Mouse (Mus musculus) lung, postnatal 0 days (tissue): ENCODE results near the gene March10. TPM values are rescaled to one million over a fixed set of nuclear protein-coding genes. Genes with fewer than 3 reads are reported as not detected.

Experiments
- ATAC-seq: fragments of 200-750 bp; cut with Nextera tagmentation; 2 replicates; pipeline ENCODE4 v1.8.0; 2017; ENCODE audit warnings: moderate library complexity
- DNase-seq: peaks from one replicate; pipeline ENCODE4 v3.0.0-alpha.2; 2016; ENCODE audit warnings: low spot score
- H3K27ac ChIP-seq: fragments of 300-500 bp; sonication (generic); 2 replicates; pipeline ENCODE4 v1.5.1; 2014; ENCODE audit warnings: antibody characterized with exemption, mild to moderate bottlenecking, low read length, mixed read lengths
- H3K27me3 ChIP-seq: fragments of 300-500 bp; sonication (generic); replicated peaks from 2 replicates; pipeline ENCODE4 v1.6.1; 2014; ENCODE audit warnings: low read length, mixed read lengths; ENCODE audit not compliant: insufficient read depth
- H3K36me3 ChIP-seq: fragments of 300-500 bp; sonication (generic); 2 replicates; pipeline ENCODE4 v1.6.1; 2014; ENCODE audit warnings: low read length, mixed read lengths; ENCODE audit not compliant: insufficient read depth
- H3K4me1 ChIP-seq: fragments of 300-500 bp; sonication (generic); 2 replicates; pipeline ENCODE4 v1.6.1; 2014; ENCODE audit warnings: antibody characterized with exemption, low read depth, low read length, mixed read lengths; ENCODE audit not compliant: insufficient read depth
- H3K4me2 ChIP-seq: fragments of 300-500 bp; sonication (generic); replicated peaks from 2 replicates; pipeline ENCODE4 v1.6.1; 2014; ENCODE audit warnings: low read depth, mild to moderate bottlenecking, low read length, moderate library complexity, mixed read lengths
- H3K4me3 ChIP-seq: fragments of 300-500 bp; sonication (generic); 2 replicates; pipeline ENCODE4 v1.5.1; 2014; ENCODE audit warnings: low read depth, low read length
- H3K9ac ChIP-seq: fragments of 300-500 bp; sonication (generic); replicated peaks from 2 replicates; pipeline ENCODE4 v1.6.1; 2014; ENCODE audit warnings: low read depth, mild to moderate bottlenecking
- H3K9me3 ChIP-seq: fragments of 300-500 bp; sonication (generic); 2 replicates; pipeline ENCODE4 v1.6.1; 2016; ENCODE audit warnings: low read length, mixed read lengths
- CTCF ChIP-seq: IDR thresholded peaks from 2 replicates; pipeline ENCODE4 v1.5.1; 2016; ENCODE audit warnings: antibody characterized with exemption, mild to moderate bottlenecking
- EP300 ChIP-seq: IDR thresholded peaks from 2 replicates; pipeline ENCODE4 v1.6.1; 2016; ENCODE audit warnings: antibody characterized with exemption, mild to moderate bottlenecking, control low read depth
- WGBS: fragments of 180-500 bp; shearing (Covaris S2); extraction: QIAGEN DNeasy Blood & Tissue Kit; methylation state at CpG from one replicate; pipeline ENCODE4 v1.1.7; 2014; 5-methylcytosine and 5-hydroxymethylcytosine counted together
- polyA plus RNA-seq: library from polyadenylated mRNA; unstranded; fragments of >200 nt; fragmentation: Nextera tagmentation; extraction: Ambion mirVana; gene quantifications from 2 replicates; pipeline ENCODE4 v1.2.1, GENCODE M21; 2015

Gene March10
- polyA plus RNA-seq, 1 experiment from 2014 or later, result 0.27 TPM

DNA sequence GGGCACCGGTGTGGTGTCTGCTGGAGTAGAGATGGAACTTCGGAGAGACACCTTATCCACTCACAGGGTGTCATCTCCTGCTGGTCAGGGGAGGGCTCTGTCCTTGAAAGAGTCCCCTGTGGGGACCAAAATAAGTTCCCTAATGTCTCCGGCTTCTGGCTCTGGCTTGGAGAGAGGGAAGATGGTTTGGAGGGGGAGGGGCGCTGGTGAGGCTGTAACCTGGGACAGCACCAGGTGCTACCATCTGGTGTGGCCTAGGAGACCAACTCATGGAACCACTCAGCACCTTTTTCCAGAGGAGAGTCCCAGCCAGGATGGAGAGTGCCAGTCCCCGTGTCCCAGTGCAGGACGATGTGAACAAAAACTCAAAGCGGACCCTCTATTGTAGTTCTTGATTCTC is 105.9 kb downstream of the March10 start:
- ATAC-seq (no peak), DNase-seq (no peak)
- Histone ChIP-seq H3K9ac (no peak overlapping the region), H3K4me1 (peaks cover 13% of the 10 kb centered on the region), H3K36me3 (no peaks in the 10 kb centered on the region), H3K4me2 (no peak overlapping the region), H3K27ac (no peak overlapping the region), H3K27me3 (no peaks in the 10 kb centered on the region), H3K4me3 (no peak overlapping the region), H3K9me3 (no peaks in the 10 kb centered on the region)
- TF ChIP-seq CTCF (no peak), EP300 (no peak)
- WGBS, result 84% methylated on average over 7 of the region's 7 CpGs

DNA sequence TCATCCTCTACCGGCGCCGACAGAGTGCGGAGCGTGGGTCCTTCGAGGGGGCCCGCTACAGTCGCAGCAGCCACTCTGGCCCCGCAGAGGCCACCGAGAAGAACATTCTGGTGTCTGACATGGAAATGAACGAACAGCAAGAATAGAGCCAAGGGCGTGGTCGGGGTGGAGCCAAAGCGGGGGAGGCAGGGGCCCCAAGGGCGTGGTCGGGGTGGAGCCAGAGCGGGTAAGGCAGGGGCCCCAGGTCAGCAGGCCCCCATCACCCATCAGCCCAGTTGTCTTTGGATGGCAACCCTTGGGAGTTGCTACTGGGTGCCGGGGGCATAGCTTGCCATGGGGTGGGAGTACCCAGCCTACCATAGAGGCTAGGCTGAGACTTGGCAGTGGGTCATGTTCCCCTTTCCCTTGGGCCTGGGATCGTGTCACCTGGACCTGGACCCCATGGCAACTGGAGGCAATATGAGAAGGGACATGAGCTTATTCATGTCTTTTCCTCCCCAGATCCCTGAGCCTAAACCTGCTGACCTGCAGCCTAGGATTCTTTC is 106.7 kb downstream of the March10 start:
- 89% methylated on average over 18 of the region's 19 CpGs for WGBS
- Histone ChIP-seq H3K9me3 (no peaks in the 10 kb centered on the region), H3K27me3 (no peaks in the 10 kb centered on the region), H3K4me2 (no peak overlapping the region), H3K4me1 (peaks cover 13% of the 10 kb centered on the region), H3K4me3 (no peak overlapping the region), H3K27ac (no peak overlapping the region), H3K36me3 (no peaks in the 10 kb centered on the region), H3K9ac (no peak overlapping the region)
- no peak for TF ChIP-seq EP300
- TF ChIP-seq CTCF, result no peak
- no peak for DNase-seq
- no peak for ATAC-seq

DNA sequence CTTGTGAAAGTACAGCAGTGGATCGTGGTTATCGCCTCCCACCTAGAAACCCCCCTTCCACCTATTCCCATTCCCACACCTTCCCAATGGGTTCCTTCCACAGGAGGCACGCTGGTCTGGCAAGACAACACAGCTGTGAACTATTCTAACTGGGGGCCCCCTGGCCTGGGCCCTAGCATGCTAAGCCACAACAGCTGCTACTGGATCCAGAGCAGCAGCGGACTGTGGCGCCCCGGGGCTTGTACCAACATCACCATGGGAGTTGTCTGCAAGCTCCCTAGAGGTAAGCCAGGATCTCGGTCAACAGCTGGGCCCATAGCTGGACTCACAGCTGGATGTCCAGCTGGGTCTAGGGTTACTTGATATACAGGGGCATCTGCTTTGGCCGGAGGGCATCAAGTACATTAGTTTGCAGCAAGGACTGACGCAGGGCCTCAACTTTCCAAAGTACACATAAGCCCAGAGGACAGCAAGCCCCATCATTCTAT is 108.0 kb downstream of the March10 start:
- no peak overlapping the region for H3K27ac ChIP-seq
- H3K4me3 ChIP-seq, result no peak overlapping the region
- TF ChIP-seq CTCF (no peak), EP300 (no peak)
- H3K27me3 ChIP-seq, result no peaks in the 10 kb centered on the region
- H3K9ac ChIP-seq, result no peak overlapping the region
- no peaks in the 10 kb centered on the region for H3K9me3 ChIP-seq
- peaks cover 10% of the 10 kb centered on the region for H3K4me1 ChIP-seq
- H3K36me3 ChIP-seq, result no peaks in the 10 kb centered on the region
- 97% methylated on average over 9 of the region's 9 CpGs for WGBS
- ATAC-seq (no peak), DNase-seq (no peak)
- H3K4me2 ChIP-seq, result no peak overlapping the region

DNA sequence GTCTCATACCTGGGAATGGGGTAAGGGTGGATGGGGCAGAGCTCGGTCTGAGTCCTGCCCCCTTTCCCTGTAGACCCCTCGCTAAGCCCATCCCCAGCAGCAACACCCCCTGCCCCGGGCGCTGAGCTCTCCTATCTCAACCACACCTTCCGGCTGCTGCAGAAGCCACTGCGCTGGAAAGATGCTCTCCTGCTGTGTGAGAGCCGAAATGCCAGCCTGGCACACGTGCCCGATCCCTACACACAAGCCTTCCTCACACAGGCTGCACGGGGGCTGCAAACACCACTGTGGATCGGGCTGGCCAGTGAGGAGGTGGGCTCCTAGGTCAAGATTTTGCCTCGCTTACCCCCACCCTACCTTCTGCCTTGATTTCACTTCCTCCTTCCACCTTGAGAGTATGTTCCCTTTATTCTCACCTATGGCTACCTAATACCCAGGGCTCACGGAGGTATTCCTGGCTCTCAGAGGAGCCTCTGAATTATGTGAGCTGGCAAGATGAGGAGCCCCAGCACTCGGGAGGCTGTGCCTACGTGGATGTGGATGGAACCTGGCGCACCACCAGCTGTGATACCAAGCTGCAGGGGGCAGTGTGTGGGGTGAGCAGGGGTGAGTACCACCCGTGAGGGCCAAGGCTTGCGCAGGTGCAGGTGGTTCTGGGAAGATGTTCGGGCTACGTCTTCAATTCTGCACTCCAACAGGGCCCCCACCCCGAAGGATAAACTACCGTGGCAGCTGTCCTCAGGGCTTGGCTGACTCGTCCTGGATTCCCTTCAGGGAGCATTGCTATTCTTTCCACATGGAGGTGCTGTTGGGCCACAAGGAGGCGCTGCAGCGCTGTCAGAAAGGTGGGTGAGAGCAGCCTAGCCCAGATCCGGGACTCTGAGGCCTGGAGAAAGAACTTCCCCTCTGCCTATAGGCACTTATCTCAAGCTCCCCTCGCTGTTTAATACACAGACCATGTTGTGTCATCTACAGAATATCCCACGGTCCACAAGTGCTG is 109.1 kb downstream of the March10 start:
- H3K9ac ChIP-seq, result no peak overlapping the region
- peak; percentile 27 for ATAC-seq
- H3K36me3 ChIP-seq, result no peaks in the 10 kb centered on the region

DNA sequence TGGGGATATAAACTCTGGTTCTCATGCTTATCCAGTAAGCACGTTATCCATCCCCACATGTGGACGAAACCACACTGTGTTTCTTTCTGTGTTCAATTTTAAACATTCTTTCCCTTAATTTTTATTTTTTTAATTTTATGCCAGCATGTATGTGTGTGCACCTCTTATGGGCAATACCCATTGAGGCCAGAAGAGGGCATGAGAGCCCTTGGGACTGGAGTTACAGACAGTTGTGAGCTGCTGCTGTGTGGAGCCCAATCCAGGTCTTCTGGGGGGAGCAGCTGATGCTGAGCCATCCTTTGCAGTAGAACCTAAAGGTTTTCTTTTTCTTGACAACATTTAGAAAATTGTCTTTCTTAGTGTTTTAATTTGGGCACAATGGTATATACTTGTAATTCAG is 111.3 kb downstream of the March10 start:
- Histone ChIP-seq H3K27me3 (no peaks in the 10 kb centered on the region), H3K36me3 (no peaks in the 10 kb centered on the region), H3K9me3 (no peaks in the 10 kb centered on the region), H3K4me3 (no peak overlapping the region), H3K27ac (no peak overlapping the region), H3K4me2 (no peak overlapping the region), H3K4me1 (no peaks in the 10 kb centered on the region), H3K9ac (no peak overlapping the region)
- WGBS, result 69% methylated on average over 2 of the region's 2 CpGs
- ATAC-seq (no peak), DNase-seq (peak; percentile 55)
- TF ChIP-seq EP300, result no peak
- TF ChIP-seq CTCF, result peak; percentile 74

More for the DNA sequence above, 109.1 kb downstream of the March10 start:
- Histone ChIP-seq H3K4me2 (no peak overlapping the region), H3K4me1 (no peaks in the 10 kb centered on the region; the same call in 1 of the 2 replicates), H3K4me3 (no peak overlapping the region), H3K27ac (no peak overlapping the region), H3K9me3 (no peaks in the 10 kb centered on the region), H3K27me3 (no peaks in the 10 kb centered on the region)
- WGBS, result 60% methylated on average over 28 of the region's 28 CpGs
- DNase-seq, result peak; percentile 90
- TF ChIP-seq EP300 (no peak), CTCF (peak; percentile 90)

DNA sequence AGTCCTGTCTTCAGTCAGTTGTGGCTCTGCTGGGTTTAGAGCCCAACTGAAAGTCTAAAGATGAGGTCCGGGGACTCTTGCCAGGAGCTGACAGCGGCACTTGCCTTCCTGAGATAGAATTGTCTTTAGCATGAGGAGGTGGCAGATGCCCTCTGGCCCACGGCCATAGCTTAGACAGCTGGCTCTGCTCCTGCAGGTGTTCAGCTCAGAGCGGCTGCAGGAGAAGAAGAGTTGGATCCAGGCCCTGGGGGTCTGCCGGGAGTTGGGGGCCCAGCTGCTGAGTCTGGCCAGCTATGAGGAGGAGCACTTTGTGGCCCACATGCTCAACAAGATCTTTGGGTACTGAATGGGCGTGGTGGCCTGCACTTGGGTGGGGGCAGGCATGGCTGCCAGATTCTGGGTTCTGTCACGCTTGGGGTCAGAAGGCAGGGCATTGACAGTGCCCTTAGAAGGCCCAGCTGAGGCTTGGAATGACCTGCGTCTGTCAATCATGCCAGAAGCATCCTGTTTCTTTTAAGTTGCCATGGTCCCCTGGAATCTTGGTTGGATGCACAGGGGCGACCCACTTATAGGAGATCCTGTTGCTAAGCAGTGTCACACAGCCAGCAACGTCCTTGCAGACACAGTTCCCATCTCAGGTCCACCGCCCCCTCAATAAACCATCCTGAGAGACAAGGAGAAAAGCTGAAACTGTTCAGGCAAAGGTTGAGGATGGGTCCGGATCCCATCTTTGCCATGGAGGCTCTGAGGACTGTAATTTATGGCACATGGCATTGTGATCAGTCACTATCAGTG is 117.7 kb downstream of the March10 start:
- no peaks in the 10 kb centered on the region for H3K4me1 ChIP-seq
- H3K9ac ChIP-seq, result no peak overlapping the region
- no peaks in the 10 kb centered on the region for H3K36me3 ChIP-seq
- H3K4me2 ChIP-seq, result no peak overlapping the region
- TF ChIP-seq EP300, result no peak
- no peak for TF ChIP-seq CTCF
- H3K9me3 ChIP-seq, result no peaks in the 10 kb centered on the region
- no peaks in the 10 kb centered on the region for H3K27me3 ChIP-seq
- H3K27ac ChIP-seq, result no peak overlapping the region
- no peak overlapping the region for H3K4me3 ChIP-seq
- WGBS, result 67% methylated on average over 12 of the region's 12 CpGs
- ATAC-seq, result no peak
- no peak for DNase-seq
